Mouse (Mus musculus) kidney, adult 2 months (tissue): ENCODE data around the gene Zfp462. TPM values are rescaled to one million over a fixed set of nuclear protein-coding genes. Genes with fewer than 3 reads are reported as not detected.

Source experiments
- DNase-seq: peaks from one replicate; pipeline ENCODE4 v3.0.0; 2021
- H3K27ac ChIP-seq: fragments of 200-500 bp; 2 replicates; pipeline ENCODE4 v1.5.1; 2012; ENCODE audit warnings: low read depth, low read length, control low read depth, inconsistent platforms; ENCODE audit not compliant: insufficient read depth
- H3K27me3 ChIP-seq: fragments of 200-500 bp; replicated peaks from 2 replicates; pipeline ENCODE4 v1.6.1; 2012; ENCODE audit warnings: mild to moderate bottlenecking, moderate library complexity, low read length, inconsistent platforms; ENCODE audit not compliant: control insufficient read depth, insufficient read depth
- H3K36me3 ChIP-seq: fragments of 200-500 bp; 2 replicates; pipeline ENCODE4 v1.6.1; 2012; ENCODE audit warnings: mild to moderate bottlenecking, moderate library complexity, low read length, inconsistent platforms; ENCODE audit not compliant: control insufficient read depth, insufficient read depth
- H3K4me1 ChIP-seq: fragments of 200-500 bp; 2 replicates; pipeline ENCODE4 v1.6.1; 2011; ENCODE audit warnings: low read length; ENCODE audit not compliant: control insufficient read depth, insufficient read depth
- H3K4me3 ChIP-seq: fragments of 200-500 bp; 2 replicates; pipeline ENCODE4 v1.5.1; 2011; ENCODE audit warnings: mild to moderate bottlenecking, low read depth, low read length, control low read depth; ENCODE audit not compliant: insufficient read depth
- CTCF ChIP-seq: fragments of 200-500 bp; conservative IDR thresholded peaks from 2 replicates; pipeline ENCODE4 v1.5.1; 2011; ENCODE audit warnings: low read depth, mild to moderate bottlenecking, control low read depth, low read length, moderate library complexity, mixed read lengths; ENCODE audit not compliant: insufficient read depth, insufficient read length
- POLR2A ChIP-seq: fragments of 200-500 bp; IDR thresholded peaks from one replicate; pipeline ENCODE4 v1.6.1; 2011; ENCODE audit warnings: low read depth, low read length, control low read depth
- WGBS: fragments of 180-500 bp; shearing (Covaris S2); methylation state at CpG from one replicate; pipeline ENCODE4 v1.1.7; 2018; 5-methylcytosine and 5-hydroxymethylcytosine counted together
- polyA plus RNA-seq: library from polyadenylated mRNA; depleted of rRNA; stranded (reverse); fragments of >200 nt; gene quantifications from 2 replicates; pipeline ENCODE4 v1.2.3, GENCODE M21; 2012

Gene Zfp462
- polyA plus RNA-seq, 1 experiment = 8.7 TPM

DNA sequence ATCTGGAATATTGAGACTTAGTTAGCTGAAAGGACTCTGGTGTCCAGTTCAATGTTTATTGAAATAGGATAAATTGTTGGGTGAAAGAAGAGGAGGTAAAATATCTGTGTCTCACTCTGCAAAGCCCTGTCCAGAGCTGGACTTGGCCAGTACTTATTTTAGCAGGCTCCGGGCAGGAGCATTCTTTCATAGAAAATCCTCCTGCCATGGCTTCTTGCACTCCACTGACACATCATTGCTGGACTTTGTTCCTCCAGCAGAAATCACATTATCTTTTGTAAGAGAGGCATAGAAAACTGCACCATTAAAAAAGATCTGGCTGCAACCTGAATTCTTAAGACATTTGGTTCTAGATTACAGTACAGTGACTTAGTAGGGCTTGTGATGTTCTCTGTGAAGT is 61.2 kb downstream of the Zfp462 start:
- TF ChIP-seq CTCF (no peak), POLR2A (no peak)
- Histone ChIP-seq H3K4me1 (peaks cover 26% of the 10 kb centered on the region), H3K27ac (peak overlapping the region; percentile 92), H3K27me3 (no peaks in the 10 kb centered on the region), H3K4me3 (no peak overlapping the region), H3K36me3 (no peaks in the 10 kb centered on the region)
- peak; percentile 50 for DNase-seq
- WGBS = 48% methylated on average over 1 of the region's 1 CpGs

DNA sequence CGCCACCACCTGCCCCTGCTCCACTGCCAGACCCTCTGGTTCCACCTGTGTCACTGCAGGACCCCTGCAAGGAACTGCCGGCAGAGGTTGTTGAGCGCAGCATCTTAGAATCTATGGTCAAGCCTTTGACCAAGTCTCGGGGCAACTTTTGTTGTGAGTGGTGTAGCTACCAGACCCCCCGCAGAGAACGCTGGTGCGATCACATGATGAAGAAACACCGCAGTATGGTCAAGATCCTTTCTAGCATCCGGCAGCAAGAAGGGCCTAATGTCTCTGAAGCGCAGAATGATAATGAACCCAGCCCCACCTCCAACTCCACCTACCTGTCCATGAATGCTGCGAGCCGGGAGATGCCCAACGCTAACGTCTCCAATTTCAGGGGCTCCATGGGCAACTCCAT is 63.8 kb downstream of the Zfp462 start:
- Histone ChIP-seq H3K4me3 (no peak overlapping the region), H3K36me3 (no peaks in the 10 kb centered on the region), H3K4me1 (peaks cover 22% of the 10 kb centered on the region), H3K27ac (no peak overlapping the region), H3K27me3 (no peaks in the 10 kb centered on the region)
- no peak for DNase-seq
- WGBS = 97% methylated on average over 14 of the region's 14 CpGs
- no peak for TF ChIP-seq POLR2A
- TF ChIP-seq CTCF = no peak

DNA sequence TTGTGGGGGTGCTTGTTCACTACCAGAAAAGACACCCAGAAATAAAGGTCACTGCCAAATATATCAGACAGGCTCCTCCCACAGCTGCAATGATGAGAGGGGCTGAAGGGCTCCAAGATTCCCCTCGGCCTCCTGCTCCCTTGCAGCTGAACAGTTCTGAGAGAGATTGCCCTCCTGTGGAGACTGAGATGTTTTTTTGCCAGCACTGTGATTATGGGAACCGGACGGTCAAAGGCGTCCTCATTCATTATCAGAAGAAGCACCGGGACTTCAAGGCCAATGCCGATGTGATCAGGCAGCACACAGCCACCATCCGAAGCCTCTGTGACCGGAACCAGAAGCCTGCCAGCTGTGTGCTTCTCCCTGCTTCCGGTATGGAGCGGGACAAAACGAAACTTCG is 66.5 kb downstream of the Zfp462 start:
- H3K36me3 ChIP-seq = no peaks in the 10 kb centered on the region
- H3K27ac ChIP-seq = no peak overlapping the region
- H3K27me3 ChIP-seq = no peaks in the 10 kb centered on the region
- DNase-seq = no peak
- H3K4me3 ChIP-seq = no peak overlapping the region
- TF ChIP-seq POLR2A (no peak), CTCF (no peak)
- peaks cover 13% of the 10 kb centered on the region; the same call in 1 of the 2 replicates for H3K4me1 ChIP-seq
- 92% methylated on average over 12 of the region's 12 CpGs for WGBS

DNA sequence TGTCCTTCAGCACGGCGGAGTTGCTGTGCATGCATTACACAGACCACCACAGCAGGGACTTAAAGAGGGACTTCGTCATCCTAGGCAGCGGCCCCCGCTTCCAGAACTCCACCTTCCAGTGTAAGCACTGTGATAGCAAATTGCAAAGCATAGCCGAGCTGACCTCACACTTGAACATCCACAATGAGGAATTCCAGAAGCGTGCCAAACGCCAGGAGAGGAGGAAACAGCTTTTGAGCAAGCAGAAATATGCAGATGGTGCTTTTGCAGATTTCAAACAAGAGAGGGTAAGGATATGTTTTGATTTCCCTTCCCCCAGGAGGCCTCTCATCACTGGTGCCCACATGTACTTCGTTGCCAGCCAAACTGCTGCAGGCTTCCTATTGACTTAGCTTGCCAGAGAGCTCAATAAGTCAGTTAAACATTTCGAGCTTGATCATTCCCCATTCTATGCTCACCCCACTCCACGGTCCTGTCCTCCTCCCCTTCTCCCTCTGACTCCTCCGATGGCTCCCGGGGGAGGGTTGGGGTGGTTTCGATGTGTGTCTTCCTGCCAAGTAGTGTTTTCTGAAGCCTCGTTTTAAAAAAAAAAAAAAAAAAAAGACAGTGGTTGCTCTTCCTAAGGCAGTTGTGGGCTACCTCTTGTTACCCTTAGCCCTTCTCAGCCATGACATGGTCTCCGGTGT is 68.9 kb downstream of the Zfp462 start:
- no peaks in the 10 kb centered on the region for H3K27me3 ChIP-seq
- H3K36me3 ChIP-seq = no peaks in the 10 kb centered on the region
- H3K4me3 ChIP-seq = no peak overlapping the region
- peaks cover 12% of the 10 kb centered on the region; the same call in 1 of the 2 replicates for H3K4me1 ChIP-seq
- TF ChIP-seq CTCF (no peak), POLR2A (no peak)
- H3K27ac ChIP-seq = no peak overlapping the region
- DNase-seq = peak; percentile 23
- 43% methylated on average over 16 of the region's 16 CpGs for WGBS

DNA sequence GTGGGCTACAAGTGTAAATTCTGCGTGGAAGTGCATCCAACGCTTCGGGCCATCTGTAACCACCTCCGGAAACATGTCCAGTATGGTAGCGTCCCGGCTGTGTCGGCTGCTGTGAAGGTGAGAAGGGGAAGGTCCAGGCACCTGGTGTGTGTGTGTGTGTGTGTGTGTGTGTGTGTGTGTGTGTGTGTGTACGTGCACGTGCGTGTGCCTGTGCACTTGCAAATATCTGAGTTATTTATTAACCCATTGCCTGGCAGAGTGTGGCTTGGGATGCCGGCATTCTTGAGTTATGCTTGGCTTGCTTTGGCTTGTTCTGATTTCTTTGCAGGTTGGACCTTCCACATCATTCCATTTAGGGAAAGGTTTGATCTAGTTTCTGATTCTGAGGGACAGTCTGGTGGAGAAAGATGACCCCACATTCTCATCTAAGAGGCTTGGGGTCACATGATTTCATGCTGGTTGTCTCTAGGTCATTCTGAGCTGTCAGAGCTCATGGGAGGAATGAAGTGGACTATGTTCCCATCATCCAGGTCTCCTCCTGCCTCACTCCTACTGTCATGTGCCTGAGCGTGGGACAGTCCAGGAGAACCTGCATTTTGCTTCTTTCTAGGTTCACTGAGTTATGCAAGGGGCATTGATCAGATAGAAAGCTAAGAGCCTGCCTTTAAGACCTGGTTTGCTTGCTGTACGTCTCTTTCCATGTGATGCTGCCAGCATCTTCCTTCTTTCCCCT is 70.0 kb downstream of the Zfp462 start:
- DNase-seq = peak; percentile 88
- 40% methylated on average over 13 of the region's 13 CpGs for WGBS
- no peaks in the 10 kb centered on the region for H3K27me3 ChIP-seq
- TF ChIP-seq POLR2A (no peak), CTCF (no peak)
- no peak overlapping the region for H3K4me3 ChIP-seq
- H3K4me1 ChIP-seq = peaks cover 12% of the 10 kb centered on the region; the same call in 1 of the 2 replicates
- no peaks in the 10 kb centered on the region for H3K36me3 ChIP-seq
- peak overlapping the region; percentile 71 for H3K27ac ChIP-seq

DNA sequence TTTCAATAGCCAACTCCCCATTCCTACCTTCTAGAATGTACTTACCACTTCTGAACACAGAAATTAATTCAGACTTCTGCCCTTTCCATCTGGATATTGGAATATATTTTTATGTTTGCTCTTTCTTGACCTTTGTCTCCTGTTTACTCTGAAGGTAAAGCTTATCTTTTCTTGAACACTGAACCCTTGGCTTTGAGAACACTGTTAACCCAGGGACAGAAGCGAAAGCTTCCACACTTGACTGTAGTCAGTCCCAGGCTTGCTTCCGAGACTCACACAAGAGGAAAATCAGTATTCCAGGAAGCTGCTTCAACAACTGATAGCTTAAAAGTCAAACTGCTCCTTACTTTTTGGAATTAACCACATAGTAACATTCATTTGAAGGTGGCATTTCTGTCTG is 70.7 kb downstream of the Zfp462 start:
- WGBS = 90% methylated on average over 2 of the region's 2 CpGs
- no peak overlapping the region for H3K4me3 ChIP-seq
- no peak for TF ChIP-seq CTCF
- peak overlapping the region; percentile 71 for H3K27ac ChIP-seq
- DNase-seq = no peak
- H3K36me3 ChIP-seq = no peaks in the 10 kb centered on the region
- peaks cover 12% of the 10 kb centered on the region; the same call in 1 of the 2 replicates for H3K4me1 ChIP-seq
- no peaks in the 10 kb centered on the region for H3K27me3 ChIP-seq

DNA sequence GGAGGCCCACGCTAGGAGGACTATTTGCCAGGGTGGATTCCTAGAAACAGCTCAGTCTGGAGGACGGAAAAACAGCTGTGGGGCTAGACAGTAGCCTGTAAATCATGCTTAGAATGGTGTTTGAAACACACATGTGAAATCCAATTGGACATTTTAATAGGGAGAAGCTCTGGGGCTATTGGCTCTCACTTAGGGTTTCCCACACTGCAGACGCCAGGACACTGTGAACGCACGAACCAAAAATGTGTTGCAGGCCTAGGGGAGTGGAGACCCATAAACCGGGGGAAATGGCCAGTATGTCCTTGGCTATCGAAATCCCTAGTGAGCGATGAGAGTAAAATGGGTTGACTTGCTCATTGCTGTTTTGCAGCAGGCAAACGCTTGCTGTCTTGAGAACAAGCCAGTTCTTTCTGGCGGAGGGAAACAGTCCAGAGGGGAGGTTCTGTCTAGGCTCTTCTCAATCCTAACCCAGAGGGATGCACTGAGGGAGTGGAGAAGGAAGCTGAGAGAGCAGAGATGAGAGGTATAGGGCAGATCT is 81.3 kb downstream of the Zfp462 start:
- Histone ChIP-seq H3K27ac (no peak overlapping the region), H3K36me3 (no peaks in the 10 kb centered on the region), H3K4me3 (no peak overlapping the region), H3K4me1 (no peaks in the 10 kb centered on the region), H3K27me3 (no peaks in the 10 kb centered on the region)
- peak; percentile 43 for DNase-seq
- TF ChIP-seq CTCF = no peak
- no peak for TF ChIP-seq POLR2A
- WGBS = 84% methylated on average over 10 of the region's 10 CpGs
